Mouse (Mus musculus) kidney, adult 2 months (tissue): ENCODE results near the gene Sorcs2. TPM values are rescaled to one million over a fixed set of nuclear protein-coding genes. Genes with fewer than 3 reads are reported as not detected.
A peak's percentile ranks its signal among the peaks of the same experiment; 100 is the strongest.
"Not testable (repeated sequence)": the region's sequence is repeated elsewhere in the genome, so short reads cannot be mapped to it uniquely, and the experiment has no call there.

ENCODE experiments used
- DNase-seq: peaks from one replicate; pipeline ENCODE4 v3.0.0; 2021
- H3K27ac ChIP-seq: fragments of 200-500 bp; 2 replicates; pipeline ENCODE4 v1.5.1; 2012; ENCODE audit warnings: low read depth, low read length, control low read depth, inconsistent platforms; ENCODE audit not compliant: insufficient read depth
- H3K27me3 ChIP-seq: fragments of 200-500 bp; replicated peaks from 2 replicates; pipeline ENCODE4 v1.6.1; 2012; ENCODE audit warnings: mild to moderate bottlenecking, moderate library complexity, low read length, inconsistent platforms; ENCODE audit not compliant: control insufficient read depth, insufficient read depth
- H3K36me3 ChIP-seq: fragments of 200-500 bp; 2 replicates; pipeline ENCODE4 v1.6.1; 2012; ENCODE audit warnings: mild to moderate bottlenecking, moderate library complexity, low read length, inconsistent platforms; ENCODE audit not compliant: control insufficient read depth, insufficient read depth
- H3K4me1 ChIP-seq: fragments of 200-500 bp; 2 replicates; pipeline ENCODE4 v1.6.1; 2011; ENCODE audit warnings: low read length; ENCODE audit not compliant: control insufficient read depth, insufficient read depth
- H3K4me3 ChIP-seq: fragments of 200-500 bp; 2 replicates; pipeline ENCODE4 v1.5.1; 2011; ENCODE audit warnings: mild to moderate bottlenecking, low read depth, low read length, control low read depth; ENCODE audit not compliant: insufficient read depth
- CTCF ChIP-seq: fragments of 200-500 bp; conservative IDR thresholded peaks from 2 replicates; pipeline ENCODE4 v1.5.1; 2011; ENCODE audit warnings: low read depth, mild to moderate bottlenecking, control low read depth, low read length, moderate library complexity, mixed read lengths; ENCODE audit not compliant: insufficient read depth, insufficient read length
- POLR2A ChIP-seq: fragments of 200-500 bp; IDR thresholded peaks from one replicate; pipeline ENCODE4 v1.6.1; 2011; ENCODE audit warnings: low read depth, low read length, control low read depth
- WGBS: fragments of 180-500 bp; shearing (Covaris S2); methylation state at CpG from one replicate; pipeline ENCODE4 v1.1.7; 2018; 5-methylcytosine and 5-hydroxymethylcytosine counted together
- polyA plus RNA-seq: library from polyadenylated mRNA; depleted of rRNA; stranded (reverse); fragments of >200 nt; gene quantifications from 2 replicates; pipeline ENCODE4 v1.2.3, GENCODE M21; 2012

Sorcs2 gene
- polyA plus RNA-seq, 1 experiment = 1.9 TPM

GRCm38 (mm10) chr5:36391751-36392150 is 6.2 kb downstream of the Sorcs2 start:
- Histone ChIP-seq H3K27me3 (no peaks in the 10 kb centered on the region), H3K27ac (no peak overlapping the region), H3K4me3 (no peak overlapping the region), H3K4me1 (no peaks in the 10 kb centered on the region), H3K36me3 (no peaks in the 10 kb centered on the region)
- DNase-seq = no peak
- TF ChIP-seq CTCF = no peak
- no peak for TF ChIP-seq POLR2A
- 94% methylated on average over 4 of the region's 4 CpGs for WGBS

GRCm38 (mm10) chr5:36390591-36390927 is 7.4 kb downstream of the Sorcs2 start:
- not testable (repeated sequence) for H3K4me3 ChIP-seq, H3K27me3 ChIP-seq, H3K36me3 ChIP-seq, H3K4me1 ChIP-seq, H3K27ac ChIP-seq
- peak; percentile 33 for DNase-seq

- 81% methylated on average over 9 of the region's 9 CpGs for WGBS
- H3K4me3 ChIP-seq = no peak overlapping the region
- no peaks in the 10 kb centered on the region for H3K36me3 ChIP-seq
- TF ChIP-seq CTCF (no peak), POLR2A (no peak)
- DNase-seq = no peak
- H3K27ac ChIP-seq = no peak overlapping the region
- no peaks in the 10 kb centered on the region for H3K4me1 ChIP-seq
- H3K27me3 ChIP-seq = no peaks in the 10 kb centered on the region
Observed at GRCm38 (mm10) chr5:36389731-36390590, 8.0 kb downstream of the Sorcs2 start.

GRCm38 (mm10) chr5:36385062-36385461 is 12.9 kb downstream of the Sorcs2 start:
- no peak for TF ChIP-seq CTCF
- TF ChIP-seq POLR2A = no peak
- Histone ChIP-seq H3K27ac (no peak overlapping the region), H3K4me1 (no peaks in the 10 kb centered on the region), H3K27me3 (no peaks in the 10 kb centered on the region), H3K4me3 (no peak overlapping the region), H3K36me3 (no peaks in the 10 kb centered on the region)
- 40% methylated on average over 5 of the region's 5 CpGs for WGBS
- no peak for DNase-seq

- WGBS = 58% methylated on average over 4 of the region's 4 CpGs
- H3K4me3 ChIP-seq = no peak overlapping the region
- DNase-seq = no peak
- TF ChIP-seq POLR2A (no peak), CTCF (no peak)
- H3K27ac ChIP-seq = no peak overlapping the region
- no peaks in the 10 kb centered on the region for H3K36me3 ChIP-seq
- H3K27me3 ChIP-seq = no peaks in the 10 kb centered on the region
- H3K4me1 ChIP-seq = no peaks in the 10 kb centered on the region
Observed at GRCm38 (mm10) chr5:36383431-36383830, 14.5 kb downstream of the Sorcs2 start.

- H3K4me1 ChIP-seq = no peaks in the 10 kb centered on the region
- H3K27ac ChIP-seq = no peak overlapping the region
- DNase-seq = no peak
- H3K27me3 ChIP-seq = no peaks in the 10 kb centered on the region
- no peaks in the 10 kb centered on the region for H3K36me3 ChIP-seq
- TF ChIP-seq POLR2A (no peak), CTCF (no peak)
- 86% methylated on average over 4 of the region's 4 CpGs for WGBS
- no peak overlapping the region for H3K4me3 ChIP-seq
Observed at GRCm38 (mm10) chr5:36382721-36383120, 15.2 kb downstream of the Sorcs2 start.

GRCm38 (mm10) chr5:36382134-36382693 is 15.7 kb downstream of the Sorcs2 start:
- Histone ChIP-seq H3K4me3 (no peak overlapping the region), H3K27me3 (no peaks in the 10 kb centered on the region), H3K4me1 (no peaks in the 10 kb centered on the region), H3K27ac (no peak overlapping the region), H3K36me3 (no peaks in the 10 kb centered on the region)
- 80% methylated on average over 8 of the region's 8 CpGs for WGBS
- TF ChIP-seq CTCF (no peak), POLR2A (no peak)
- DNase-seq = no peak
